Mouse (Mus musculus) urinary bladder, adult 2 months (tissue): Measurements from ENCODE around the gene Ppp2r2c. TPM values are rescaled to one million over a fixed set of nuclear protein-coding genes. Genes with fewer than 3 reads are reported as not detected.
A peak's percentile ranks its signal among the peaks of the same experiment; 100 is the strongest.

ENCODE experiments used
- DNase-seq: peaks from one replicate; pipeline ENCODE4 v3.0.0; 2022; ENCODE audit warnings: low spot score
- polyA plus RNA-seq: library from polyadenylated mRNA; depleted of rRNA; stranded (reverse); fragments of >200 nt; gene quantifications from 2 replicates; pipeline ENCODE4 v1.2.3, GENCODE M21; 2012; rRNA removed

Gene Ppp2r2c
- 0.11 and 0.12 TPM in 2 replicates for polyA plus RNA-seq

GRCm38 (mm10) chr5:36868266-36869090 is at the start of gene Ppp2r2c:
Gene Ppp2r2c (plus strand): TSS chr5:36868513.
- DNase-seq, result no peak

GRCm38 (mm10) chr5:36819742-36820141 is 48.6 kb upstream of the Ppp2r2c start:
- DNase-seq, result no peak

GRCm38 (mm10) chr5:36820142-36820541 is 48.2 kb upstream of the Ppp2r2c start:
- no peak for DNase-seq

- no peak for DNase-seq
Measured at GRCm38 (mm10) chr5:36822907-36823306, 45.4 kb upstream of the Ppp2r2c start.

GRCm38 (mm10) chr5:36829098-36829497 is 39.2 kb upstream of the Ppp2r2c start:
- no peak for DNase-seq

- peak; percentile 90 for DNase-seq
Measured at GRCm38 (mm10) chr5:36829913-36830879, 38.1 kb upstream of the Ppp2r2c start, which contains the start of gene Man2b2. Gene Man2b2 (minus strand): TSS chr5:36830653.

GRCm38 (mm10) chr5:36831272-36831671 is 37.0 kb upstream of the Ppp2r2c start:
- no peak for DNase-seq

- peak; percentile 54 for DNase-seq
Measured at GRCm38 (mm10) chr5:36835933-36836332, 32.4 kb upstream of the Ppp2r2c start.

- no peak for DNase-seq
Measured at GRCm38 (mm10) chr5:36839032-36839431, 29.3 kb upstream of the Ppp2r2c start.

- no peak for DNase-seq
Measured at GRCm38 (mm10) chr5:36839602-36840001, 28.7 kb upstream of the Ppp2r2c start.

- DNase-seq, result no peak
Measured at GRCm38 (mm10) chr5:36840092-36840491, 28.2 kb upstream of the Ppp2r2c start.

- no peak for DNase-seq
Measured at GRCm38 (mm10) chr5:36841701-36842100, 26.6 kb upstream of the Ppp2r2c start.

GRCm38 (mm10) chr5:36844490-36844889 is 23.8 kb upstream of the Ppp2r2c start:
- no peak for DNase-seq

- DNase-seq, result no peak
Measured at GRCm38 (mm10) chr5:36851572-36851971, 16.7 kb upstream of the Ppp2r2c start.

- no peak for DNase-seq
Measured at GRCm38 (mm10) chr5:36855180-36855579, 13.1 kb upstream of the Ppp2r2c start.

- DNase-seq, result no peak
Measured at GRCm38 (mm10) chr5:36856529-36856928, 11.8 kb upstream of the Ppp2r2c start.

GRCm38 (mm10) chr5:36857546-36857945 is 10.8 kb upstream of the Ppp2r2c start:
- DNase-seq, result no peak

- DNase-seq, result no peak
Measured at GRCm38 (mm10) chr5:36861084-36861483, 7.2 kb upstream of the Ppp2r2c start.

GRCm38 (mm10) chr5:36866701-36867250 is 1.5 kb upstream of the Ppp2r2c start:
- DNase-seq, result no peak

GRCm38 (mm10) chr5:36867561-36867960 is 752 bp upstream of the Ppp2r2c start:
- DNase-seq, result no peak

- no peak for DNase-seq
Measured at GRCm38 (mm10) chr5:36869186-36869577, 869 bp downstream of the Ppp2r2c start.
